Mouse (Mus musculus) bone marrow macrophage, adult 2 months (primary cell): ENCODE measurements around the gene Pycr1.

ENCODE experiments used
- CTCF ChIP-seq: IDR thresholded peaks from 2 replicates; pipeline ENCODE4 v1.5.1; 2012; ENCODE audit warnings: low read depth, mild to moderate bottlenecking, low read length, moderate library complexity
- POLR2A ChIP-seq: IDR thresholded peaks from 2 replicates; pipeline ENCODE4 v1.6.1; 2012; ENCODE audit warnings: mild to moderate bottlenecking, low read depth, low read length, borderline replicate concordance

GRCm38 (mm10) chr11:120684660-120685059 is 41.1 kb upstream of the Pycr1 start:
- TF ChIP-seq CTCF (no peak), POLR2A (no peak)
